Mouse (Mus musculus): ENCODE measurements at regions not wholly inside any gene's neighbourhood (a gene's known extent, or its start where the extent isn't known, plus 50 kb on each side); places are given as distances from the start of the nearest gene placed in this dataset.

DNA sequence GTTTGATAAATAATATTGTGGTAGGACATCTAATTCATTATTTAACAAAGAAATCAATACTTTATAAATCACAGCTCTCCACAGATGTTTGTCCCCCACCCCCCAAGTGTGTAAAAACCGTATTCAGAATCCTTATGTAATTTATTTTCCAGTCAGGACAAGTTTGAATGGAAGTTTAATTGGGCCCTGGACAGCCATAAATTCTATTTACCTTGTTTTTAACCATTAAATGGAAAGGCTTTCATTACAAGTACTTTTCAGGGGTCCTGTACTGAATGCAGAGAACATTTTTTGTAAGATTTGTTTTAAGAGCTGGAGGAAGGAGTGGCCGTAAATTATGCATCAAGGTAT lies 384.7 kb upstream of the Robo2 start:
- no peak for ATAC-seq
- no peaks in the 10 kb centered on the region for H3K36me3 ChIP-seq
- no peak overlapping the region for H3K4me3 ChIP-seq (replicated peaks)
- no peaks in the 10 kb centered on the region for H3K27me3 ChIP-seq
- no peak overlapping the region for H3K4me2 ChIP-seq (replicated peaks)
- H3K9me3 ChIP-seq: no peaks in the 10 kb centered on the region
- H3K9ac ChIP-seq (replicated peaks): no peak overlapping the region
- WGBS: 72% methylated on average over 2 of the region's 2 CpGs
- H3K4me1 ChIP-seq (replicated peaks): no peaks in the 10 kb centered on the region
- H3K27ac ChIP-seq: no peak overlapping the region

DNA sequence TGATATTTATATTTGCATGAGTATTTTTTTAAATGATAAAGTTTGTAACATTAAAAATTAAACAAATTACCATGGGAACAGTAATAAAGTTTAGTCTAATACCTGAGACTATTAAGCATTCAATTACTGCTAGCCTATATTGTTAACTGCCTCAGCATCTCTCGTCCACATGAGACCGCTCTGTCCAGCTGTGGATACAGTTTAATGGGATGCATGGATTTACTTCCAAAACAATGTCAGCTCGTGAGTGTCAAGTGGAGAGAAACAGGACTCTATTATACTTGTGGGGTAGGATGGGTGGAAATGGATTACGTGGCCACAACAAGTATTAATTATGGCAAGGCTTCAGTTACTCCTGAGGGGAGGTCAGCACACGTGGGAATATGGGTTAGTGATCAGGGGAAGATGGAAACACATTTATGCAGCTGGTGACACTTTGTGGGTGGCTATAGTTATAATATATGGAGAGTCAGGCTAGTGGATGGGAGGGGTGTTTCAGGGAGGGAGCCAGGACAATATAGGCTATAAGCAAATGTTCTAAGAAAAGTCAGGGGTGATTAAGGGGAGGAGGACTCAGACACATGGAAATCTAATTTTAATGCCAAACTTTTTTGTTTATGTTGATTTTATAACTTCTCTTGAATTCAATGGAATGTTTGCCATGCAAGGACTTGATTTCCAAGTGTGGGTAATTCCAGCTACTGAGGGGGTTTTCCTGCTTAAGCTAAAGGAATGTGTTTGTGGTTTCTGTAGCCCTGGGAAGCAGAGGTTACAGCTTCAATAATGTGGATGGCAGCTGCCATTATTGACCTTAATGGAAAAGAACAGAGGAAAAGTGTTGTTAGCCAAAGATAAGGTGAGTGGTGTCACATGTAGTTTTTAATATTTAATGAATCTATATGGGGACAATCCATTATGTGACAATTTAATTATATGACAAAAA lies 384.0 kb upstream of the Robo2 start:
- ATAC-seq: no peak
- H3K27ac ChIP-seq: no peak overlapping the region

DNA sequence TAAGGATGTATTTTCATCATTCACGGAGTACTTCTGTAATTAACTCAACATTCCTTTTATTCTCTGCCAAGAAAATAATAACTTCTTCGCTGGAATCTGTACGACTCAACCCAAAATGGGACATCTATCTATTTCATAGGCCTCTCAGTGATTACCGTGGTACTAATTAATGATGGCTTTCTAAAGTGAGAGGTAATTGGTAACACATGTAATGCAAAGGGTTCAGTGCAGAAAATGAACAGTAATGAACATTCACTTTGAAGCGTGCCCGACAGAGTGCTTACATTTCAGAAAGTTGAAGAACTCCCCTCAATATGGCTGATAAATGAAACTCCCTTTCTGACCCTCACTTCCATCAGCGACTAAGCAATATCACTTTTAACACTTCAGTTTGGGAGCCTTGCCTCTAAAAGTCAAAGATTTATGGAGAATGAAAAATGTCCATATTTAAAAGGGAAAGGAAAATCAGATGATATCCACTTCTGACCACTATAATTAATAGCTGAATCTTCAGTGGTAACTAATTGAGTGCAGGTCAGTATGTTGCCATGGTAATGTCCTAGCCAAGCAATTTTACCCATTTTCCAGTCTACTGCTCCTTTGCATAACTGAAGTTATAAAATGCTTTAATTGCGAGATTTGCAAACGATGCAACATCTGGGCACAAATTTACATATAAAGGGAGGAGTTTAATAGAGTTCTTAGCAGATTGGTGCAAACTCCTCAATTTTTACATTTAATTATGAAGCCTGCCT lies 373.9 kb upstream of the Robo2 start:
- no peak overlapping the region for H3K4me3 ChIP-seq (replicated peaks)
- H3K4me1 ChIP-seq (replicated peaks): no peaks in the 10 kb centered on the region
- no peaks in the 10 kb centered on the region for H3K9me3 ChIP-seq
- ATAC-seq: peak; percentile 27; the same call in 1 of the 2 replicates
- no peaks in the 10 kb centered on the region for H3K27me3 ChIP-seq
- 79% methylated on average over 9 of the region's 9 CpGs for WGBS
- H3K9ac ChIP-seq (replicated peaks): no peak overlapping the region
- no peak overlapping the region for H3K4me2 ChIP-seq (replicated peaks)
- no peak overlapping the region for H3K27ac ChIP-seq
- H3K36me3 ChIP-seq: no peaks in the 10 kb centered on the region

More for the DNA sequence above, 384.0 kb upstream of the Robo2 start:
- H3K36me3 ChIP-seq: no peaks in the 10 kb centered on the region
- no peaks in the 10 kb centered on the region for H3K9me3 ChIP-seq
- 48% methylated on average over 5 of the region's 5 CpGs for WGBS
- H3K4me1 ChIP-seq (replicated peaks): no peaks in the 10 kb centered on the region
- no peaks in the 10 kb centered on the region for H3K27me3 ChIP-seq
- H3K9ac ChIP-seq (replicated peaks): no peak overlapping the region
- no peak overlapping the region for H3K4me2 ChIP-seq (replicated peaks)
- H3K4me3 ChIP-seq (replicated peaks): no peak overlapping the region

DNA sequence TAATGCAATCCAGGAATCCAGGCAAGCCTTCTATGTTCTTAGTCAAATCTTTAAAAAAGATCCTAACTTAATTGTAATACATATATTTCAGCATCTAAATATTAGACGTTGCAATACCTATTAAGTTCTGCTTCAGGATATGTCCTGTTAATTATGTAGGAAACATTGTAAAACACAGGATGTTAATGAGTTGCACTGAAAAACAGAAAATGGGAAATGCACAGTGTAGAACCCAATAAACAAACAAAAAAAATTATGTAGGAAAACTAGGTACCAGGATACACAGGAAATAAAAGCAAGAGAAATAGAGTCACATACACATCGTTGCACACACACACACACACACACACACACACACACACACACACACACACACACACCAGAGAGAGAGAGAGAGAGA lies 368.8 kb upstream of the Robo2 start:
- H3K4me1 ChIP-seq (replicated peaks): no peaks in the 10 kb centered on the region
- H3K27me3 ChIP-seq: no peaks in the 10 kb centered on the region
- H3K36me3 ChIP-seq: no peaks in the 10 kb centered on the region
- ATAC-seq: no peak
- H3K9me3 ChIP-seq: no peaks in the 10 kb centered on the region
- 87% methylated on average over 2 of the region's 2 CpGs for WGBS
- H3K27ac ChIP-seq: no peak overlapping the region
- no peak overlapping the region for H3K9ac ChIP-seq (replicated peaks)
- H3K4me3 ChIP-seq (replicated peaks): no peak overlapping the region
- no peak overlapping the region for H3K4me2 ChIP-seq (replicated peaks)

- Histone ChIP-seq H3K4me2 (replicated peaks) (no peak overlapping the region), H3K27ac (no peak overlapping the region), H3K9ac (replicated peaks) (no peak overlapping the region), H3K4me3 (replicated peaks) (no peak overlapping the region), H3K4me1 (replicated peaks) (no peaks in the 10 kb centered on the region), H3K36me3 (no peaks in the 10 kb centered on the region), H3K27me3 (no peaks in the 10 kb centered on the region), H3K9me3 (no peaks in the 10 kb centered on the region)
- ATAC-seq: no peak
- WGBS: 85% methylated on average over 4 of the region's 4 CpGs
Observed at GRCm38 (mm10) chr16:74768264-74768663, 356.6 kb upstream of the Robo2 start.

DNA sequence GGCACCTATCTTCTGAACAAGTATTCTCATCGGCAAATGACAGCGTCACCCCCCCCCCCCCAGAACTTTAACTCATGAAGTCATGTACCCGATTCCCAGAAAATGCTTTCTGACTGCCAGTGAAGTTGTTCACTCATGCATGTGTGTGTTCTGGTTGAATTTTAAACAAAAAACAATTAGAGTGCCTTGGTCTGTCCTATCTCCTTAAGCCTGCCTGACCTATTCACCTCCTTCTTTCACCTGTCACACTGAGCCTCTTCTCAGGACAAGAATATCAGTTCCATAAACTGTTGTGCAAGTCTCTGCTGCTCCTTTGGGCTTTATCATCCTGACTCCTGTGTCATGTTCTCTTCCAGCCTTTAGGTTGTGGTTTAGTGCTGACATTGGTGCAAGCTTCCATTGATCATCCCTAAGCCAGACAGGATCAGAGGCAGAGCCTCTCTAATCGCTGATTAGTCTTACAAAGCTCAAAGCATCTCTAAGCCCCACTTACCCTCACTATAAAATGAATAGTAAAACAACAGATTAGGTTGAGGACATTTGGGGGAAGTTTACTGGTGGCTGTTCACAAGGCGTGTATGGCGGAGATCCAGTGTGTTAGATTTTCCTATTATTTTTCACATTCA lies 345.2 kb upstream of the Robo2 start:
- Histone ChIP-seq H3K9ac (replicated peaks) (no peak overlapping the region), H3K9me3 (peaks cover 6% of the 10 kb centered on the region; the same call in 1 of the 2 replicates), H3K27ac (no peak overlapping the region), H3K27me3 (no peaks in the 10 kb centered on the region), H3K36me3 (no peaks in the 10 kb centered on the region), H3K4me2 (replicated peaks) (no peak overlapping the region), H3K4me1 (replicated peaks) (no peaks in the 10 kb centered on the region), H3K4me3 (replicated peaks) (no peak overlapping the region)
- WGBS: 26% methylated on average over 6 of the region's 6 CpGs
- no peak for ATAC-seq

DNA sequence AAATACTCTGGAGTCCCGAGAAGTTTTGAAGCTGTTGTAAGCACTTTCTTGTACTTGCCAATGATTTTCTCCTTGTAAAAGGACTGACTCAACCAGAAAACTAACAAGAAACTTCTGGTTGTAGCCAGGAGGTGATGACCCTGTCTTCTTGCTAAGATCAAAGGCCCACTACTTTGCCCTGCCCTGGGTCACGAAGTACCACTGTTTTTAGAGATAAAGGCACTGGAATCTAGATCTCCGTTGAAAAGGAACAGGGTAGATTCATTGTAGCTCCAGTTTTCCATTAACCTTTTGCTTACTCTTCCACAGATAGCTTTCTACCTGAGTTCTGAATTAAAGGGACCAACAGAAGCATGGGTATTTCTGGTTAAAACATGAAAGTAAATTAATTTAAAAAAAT lies 339.3 kb upstream of the Robo2 start:
- H3K4me1 ChIP-seq (replicated peaks): no peaks in the 10 kb centered on the region
- H3K27me3 ChIP-seq: no peaks in the 10 kb centered on the region
- peaks cover 6% of the 10 kb centered on the region; the same call in 1 of the 2 replicates for H3K9me3 ChIP-seq
- H3K4me3 ChIP-seq (replicated peaks): no peak overlapping the region
- H3K27ac ChIP-seq: no peak overlapping the region
- H3K36me3 ChIP-seq: no peaks in the 10 kb centered on the region
- H3K9ac ChIP-seq (replicated peaks): no peak overlapping the region
- no peak overlapping the region for H3K4me2 ChIP-seq (replicated peaks)
- ATAC-seq: no peak
- 34% methylated on average over 3 of the region's 3 CpGs for WGBS

- H3K9me3 ChIP-seq: peaks cover 6% of the 10 kb centered on the region; the same call in 1 of the 2 replicates
- H3K4me3 ChIP-seq (replicated peaks): no peak overlapping the region
- no peak overlapping the region for H3K27ac ChIP-seq
- no peaks in the 10 kb centered on the region for H3K4me1 ChIP-seq (replicated peaks)
- H3K9ac ChIP-seq (replicated peaks): no peak overlapping the region
- ATAC-seq: no peak
- H3K36me3 ChIP-seq: no peaks in the 10 kb centered on the region
- H3K27me3 ChIP-seq: no peaks in the 10 kb centered on the region
- no peak overlapping the region for H3K4me2 ChIP-seq (replicated peaks)
Observed at GRCm38 (mm10) chr16:74749006-74749405, 337.4 kb upstream of the Robo2 start.

GRCm38 (mm10) chr16:74743512-74743911 lies 331.9 kb upstream of the Robo2 start:
- ATAC-seq: no peak

GRCm38 (mm10) chr16:74739194-74740135 lies 327.8 kb upstream of the Robo2 start:
- H3K27me3 ChIP-seq: no peaks in the 10 kb centered on the region
- WGBS: 84% methylated on average over 12 of the region's 12 CpGs
- ATAC-seq: no peak
- no peak overlapping the region for H3K9ac ChIP-seq (replicated peaks)
- no peak overlapping the region for H3K4me3 ChIP-seq (replicated peaks)
- no peaks in the 10 kb centered on the region for H3K36me3 ChIP-seq
- no peaks in the 10 kb centered on the region for H3K4me1 ChIP-seq (replicated peaks)
- H3K4me2 ChIP-seq (replicated peaks): no peak overlapping the region
- H3K27ac ChIP-seq: no peak overlapping the region
- no peaks in the 10 kb centered on the region for H3K9me3 ChIP-seq

More at GRCm38 (mm10) chr16:74743512-74743911, 331.9 kb upstream of the Robo2 start:
- Histone ChIP-seq H3K27ac (no peak overlapping the region), H3K27me3 (no peaks in the 10 kb centered on the region), H3K4me1 (replicated peaks) (no peaks in the 10 kb centered on the region), H3K4me3 (replicated peaks) (no peak overlapping the region), H3K9ac (replicated peaks) (no peak overlapping the region), H3K9me3 (no peaks in the 10 kb centered on the region), H3K36me3 (no peaks in the 10 kb centered on the region), H3K4me2 (replicated peaks) (no peak overlapping the region)
- 70% methylated on average over 3 of the region's 3 CpGs for WGBS

GRCm38 (mm10) chr16:74732940-74733776 lies 321.5 kb upstream of the Robo2 start:
- Histone ChIP-seq H3K27me3 (no peaks in the 10 kb centered on the region), H3K4me3 (replicated peaks) (no peak overlapping the region), H3K36me3 (no peaks in the 10 kb centered on the region), H3K4me2 (replicated peaks) (no peak overlapping the region), H3K27ac (no peak overlapping the region), H3K9ac (replicated peaks) (no peak overlapping the region), H3K9me3 (no peaks in the 10 kb centered on the region), H3K4me1 (replicated peaks) (no peaks in the 10 kb centered on the region)
- WGBS: 68% methylated on average over 9 of the region's 9 CpGs
- no peak for ATAC-seq

Data from midbrain, embryonic 13.5 days (tissue).